Mouse (Mus musculus): ENCODE data around the gene Gm17584. TPM values are rescaled to one million over a fixed set of nuclear protein-coding genes. Genes with fewer than 3 reads are reported as not detected.

Gm17584 gene
- not detected for polyA plus RNA-seq (2017; shearing (Covaris generic))

DNA sequence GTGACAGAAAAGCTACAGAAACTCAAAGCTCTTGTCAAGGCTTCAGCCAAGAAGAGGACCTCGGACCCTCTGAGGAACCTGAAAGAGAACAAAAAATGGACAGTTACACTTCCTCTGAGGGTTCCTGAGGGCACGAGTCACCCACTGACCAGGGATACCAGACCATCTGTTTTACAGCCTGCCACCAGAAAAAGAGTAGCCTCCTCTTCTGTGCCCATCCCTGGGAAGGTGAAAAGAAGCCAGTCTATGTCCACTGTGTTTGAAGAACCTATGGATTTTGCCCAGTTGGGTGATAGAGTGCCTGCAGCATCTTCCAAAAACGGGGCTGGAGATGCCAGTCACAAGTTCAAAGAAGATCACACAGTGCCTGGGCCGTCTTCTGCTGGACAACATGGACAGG lies at the start of gene Gm17584:
Gm17584 (plus strand) TSS at position 301 of the 400 bp plus-strand sequence.

Other genes starting within 250 kb of the Gm17584 start
- not detected for gene Gm17469, start 129.3 kb downstream of the Gm17584 start, polyA plus RNA-seq (2017; shearing (Covaris generic))

Data from effector memory CD4-positive, alpha-beta T cell, adult 7 months (primary cell).